Mouse (Mus musculus) cerebellum, postnatal 25 days (tissue): Measurements from ENCODE around the gene Ltv1.
"Not testable (repeated sequence)": the region's sequence is repeated elsewhere in the genome, so short reads cannot be mapped to it uniquely, and the experiment has no call there.

Experiments
- DNase-seq, 2 experiments: peaks; one replicate each; pipeline ENCODE4 v3.0.0; 2021; ENCODE audit warnings: mixed read lengths in 2 of 2

Ltv1 gene

DNA sequence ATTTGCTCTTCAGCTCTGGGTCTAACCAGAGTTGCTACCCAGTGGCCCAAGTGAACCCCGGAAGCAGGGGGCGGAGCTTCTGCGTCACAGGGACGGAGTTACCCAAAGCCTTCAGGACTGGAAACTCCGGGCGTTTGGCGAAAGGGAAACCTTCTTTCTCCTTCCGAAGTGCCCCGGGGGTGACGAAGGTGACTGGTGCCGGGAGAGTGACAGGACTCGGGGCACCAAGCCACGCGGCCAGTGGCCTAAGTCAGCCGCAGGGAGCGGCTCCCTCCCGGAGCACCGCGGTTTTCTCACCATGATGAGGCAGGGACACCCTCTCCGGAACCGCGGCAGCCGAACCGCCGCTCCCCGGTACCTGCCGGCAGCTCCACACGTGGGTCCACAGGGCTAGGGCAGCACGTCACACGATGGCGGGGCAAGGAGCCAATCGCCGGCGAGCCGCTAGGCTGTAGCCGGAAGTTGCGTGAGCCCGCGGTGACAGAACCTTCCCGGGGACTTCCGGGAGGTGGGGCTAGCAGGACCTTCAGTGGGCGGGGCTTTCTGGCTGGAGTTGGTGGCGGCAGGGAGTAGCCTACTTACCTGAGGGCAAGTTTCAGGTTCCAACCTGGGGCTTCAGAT is at the start of gene Ltv1:
Ltv1 (minus strand) TSS at position 438 of the 621 bp plus-strand sequence.
- DNase-seq: peak; percentile 95 to 99

DNA sequence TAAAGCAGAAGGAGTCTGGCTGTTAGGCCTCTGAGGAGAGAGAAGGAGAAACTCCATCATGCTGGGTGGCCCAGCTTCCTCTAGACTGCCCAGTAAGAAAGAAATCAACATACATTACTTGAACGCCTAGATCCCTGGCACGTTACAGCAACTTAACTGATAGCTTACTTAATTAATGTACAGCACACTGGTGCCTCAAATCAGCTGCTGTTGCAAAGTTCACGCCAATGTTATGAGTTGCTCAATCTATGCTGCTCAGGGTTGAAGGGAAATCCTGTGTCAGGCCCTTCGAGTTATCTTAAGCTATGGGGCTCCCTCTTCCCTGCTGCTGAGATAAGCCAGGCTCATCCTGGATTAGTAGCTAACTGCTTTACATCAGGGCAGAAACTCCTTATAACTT is 47.5 kb upstream of the Ltv1 start:
- DNase-seq: no peak

DNA sequence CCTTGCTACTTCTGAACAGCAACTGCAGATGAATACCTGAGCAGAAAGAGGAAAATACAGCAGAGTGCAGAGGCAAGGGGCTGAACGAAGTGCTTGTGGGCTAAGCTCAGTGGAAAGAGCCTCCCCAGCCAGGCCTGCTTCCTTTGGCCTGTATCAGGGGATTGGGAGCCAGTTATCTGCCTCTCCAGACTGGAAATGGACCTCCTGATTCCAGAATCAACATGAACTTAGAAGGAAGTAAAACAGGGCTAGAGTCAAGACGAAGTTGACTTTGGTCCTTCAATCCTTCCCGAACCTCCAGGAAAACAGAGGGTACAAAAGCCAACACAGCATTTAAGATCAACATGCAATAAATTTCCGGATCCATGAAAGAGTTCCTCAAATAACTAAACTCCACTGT is 45.2 kb upstream of the Ltv1 start:
- no peak for DNase-seq

DNA sequence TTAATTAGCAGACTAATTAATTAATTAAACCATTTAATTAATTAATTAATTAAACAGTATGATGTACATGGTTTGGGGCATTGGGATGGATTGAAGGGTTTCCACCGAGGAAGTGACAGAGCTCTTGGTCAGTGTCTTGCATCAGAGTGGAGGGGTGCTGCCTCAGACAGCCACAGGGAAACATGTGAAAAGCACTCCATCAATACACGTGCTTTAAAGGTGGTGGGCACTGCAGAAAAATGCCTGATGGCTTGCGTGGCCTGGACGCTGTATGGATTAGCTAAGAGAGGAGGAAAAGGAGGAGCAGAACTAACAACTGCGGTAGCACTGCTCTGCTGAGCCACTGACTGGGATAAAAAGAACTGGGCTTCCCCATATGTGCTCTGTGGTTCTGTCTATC is 43.9 kb upstream of the Ltv1 start:
- no peak for DNase-seq

GRCm38 (mm10) chr10:13234503-13234902 is 41.5 kb upstream of the Ltv1 start:
- DNase-seq: no peak

GRCm38 (mm10) chr10:13233941-13234340 is 41.0 kb upstream of the Ltv1 start:
- no peak for DNase-seq

GRCm38 (mm10) chr10:13233143-13233622 is 40.2 kb upstream of the Ltv1 start:
- DNase-seq: no peak

DNA sequence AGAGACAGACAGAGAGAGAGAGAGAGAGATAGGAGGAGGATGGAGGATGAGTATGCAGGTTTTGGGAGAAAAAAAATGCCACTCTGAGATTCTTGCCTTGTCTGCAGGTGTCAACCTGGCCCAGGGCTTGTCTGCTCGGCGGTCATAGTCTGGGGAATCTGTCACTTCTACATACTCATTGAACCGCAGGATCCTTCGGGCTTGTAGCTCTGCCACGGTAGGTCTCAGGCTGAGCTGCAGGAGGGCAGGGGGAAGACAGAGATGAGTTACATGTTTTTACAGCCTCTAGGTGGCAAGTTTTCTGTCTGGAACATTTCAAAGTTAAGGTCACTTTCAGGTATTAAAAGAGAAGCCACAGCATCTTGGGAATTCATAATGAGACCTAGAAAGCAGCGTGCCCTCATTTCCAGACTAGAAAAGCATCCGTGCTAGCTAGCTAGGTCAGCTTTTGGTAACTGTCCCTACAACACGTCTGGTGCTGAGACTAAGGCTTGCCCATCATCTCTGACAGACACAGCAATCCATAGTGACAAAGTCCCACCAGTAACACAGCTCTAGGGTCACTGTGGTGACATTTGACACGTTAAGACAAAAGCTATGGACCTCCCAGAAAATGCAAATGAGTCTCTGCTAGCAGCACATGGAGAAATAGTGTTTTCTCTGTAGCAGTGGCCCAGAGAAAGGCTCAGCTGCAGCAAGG is 39.6 kb upstream of the Ltv1 start:
- no peak for DNase-seq

GRCm38 (mm10) chr10:13230716-13231115 is 37.7 kb upstream of the Ltv1 start:
- DNase-seq: no peak

- DNase-seq: no peak
These were observed 32.6 kb upstream of the Ltv1 start for GRCm38 (mm10) chr10:13225377-13226063.

DNA sequence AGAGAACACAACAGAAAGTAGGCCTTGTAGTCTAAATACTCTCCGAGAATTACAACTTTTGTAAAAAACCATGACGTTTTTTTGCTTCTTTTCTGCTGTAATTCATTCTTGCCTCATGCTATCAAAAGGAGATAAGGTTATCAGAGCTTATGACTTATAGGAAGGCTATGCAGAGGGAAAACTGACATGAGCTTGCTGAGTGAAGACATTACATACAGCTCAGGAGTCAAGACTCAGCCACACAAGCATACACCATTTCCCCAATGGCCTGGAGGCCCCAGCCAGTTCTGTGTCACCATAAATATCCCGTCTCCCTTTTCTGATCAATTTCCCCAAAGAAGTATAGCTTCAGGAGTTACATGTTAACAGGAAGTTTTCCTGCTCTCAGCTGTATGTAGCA is 29.2 kb upstream of the Ltv1 start:
- no peak for DNase-seq

- DNase-seq: no peak
These were observed 27.1 kb upstream of the Ltv1 start for GRCm38 (mm10) chr10:13220061-13220460.

DNA sequence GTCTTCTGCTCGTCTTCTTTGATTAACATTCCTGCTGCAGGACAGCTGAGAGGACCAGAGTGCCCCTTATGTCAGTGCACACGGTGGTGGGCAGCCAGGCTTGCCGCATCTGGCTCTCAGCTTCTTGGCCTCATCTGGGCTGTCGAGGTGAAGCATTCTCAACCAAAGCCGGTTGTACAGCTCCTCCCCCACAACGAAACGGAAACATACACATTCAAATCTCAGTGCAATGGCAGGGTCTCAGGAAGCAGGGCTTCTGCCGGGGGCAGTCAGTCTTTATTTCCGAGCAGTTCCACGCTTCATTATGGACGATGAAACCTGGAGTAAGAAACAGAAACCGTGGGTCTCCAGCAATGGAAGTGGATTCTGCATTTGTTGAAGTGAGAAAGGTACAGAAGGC is 21.0 kb upstream of the Ltv1 start:
- DNase-seq: no peak

DNA sequence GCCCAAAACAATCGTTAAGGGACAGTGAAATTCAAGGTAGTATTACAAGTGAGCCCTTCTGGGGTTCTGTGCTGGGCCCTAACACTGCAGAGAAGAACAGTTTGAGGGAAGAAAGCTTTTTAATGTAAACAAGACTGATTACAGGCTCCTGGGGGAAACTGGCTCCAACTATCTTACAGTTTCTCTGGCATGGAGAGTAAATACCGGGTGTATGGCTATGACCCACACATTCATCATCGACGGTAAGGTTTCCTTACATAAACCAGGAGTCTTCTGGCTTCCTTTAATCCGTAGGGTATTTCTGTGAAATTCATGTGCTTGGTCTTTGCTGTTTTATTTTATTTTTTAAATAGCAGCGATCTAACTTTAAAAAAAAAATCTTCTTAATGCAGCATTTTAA is 19.9 kb upstream of the Ltv1 start:
- DNase-seq: no peak

DNA sequence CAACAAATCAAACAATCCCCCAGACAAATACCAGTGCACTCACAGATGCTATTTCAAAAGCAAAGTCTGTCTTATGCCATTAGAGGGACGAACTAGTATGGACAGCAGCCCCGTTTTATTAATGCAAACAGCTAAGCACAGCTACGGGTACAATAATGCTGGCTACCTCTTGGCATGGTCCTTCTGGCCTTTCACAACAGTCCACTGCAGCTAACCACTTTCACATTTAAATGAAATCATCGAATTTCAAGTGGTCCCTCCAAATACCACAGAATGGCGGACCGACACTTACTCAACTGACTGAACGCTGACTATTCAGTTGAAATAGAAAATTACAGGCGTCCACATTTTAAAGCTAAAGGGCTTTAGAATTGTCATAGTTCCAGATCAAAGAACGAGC is 19.4 kb upstream of the Ltv1 start:
- DNase-seq: no peak

DNA sequence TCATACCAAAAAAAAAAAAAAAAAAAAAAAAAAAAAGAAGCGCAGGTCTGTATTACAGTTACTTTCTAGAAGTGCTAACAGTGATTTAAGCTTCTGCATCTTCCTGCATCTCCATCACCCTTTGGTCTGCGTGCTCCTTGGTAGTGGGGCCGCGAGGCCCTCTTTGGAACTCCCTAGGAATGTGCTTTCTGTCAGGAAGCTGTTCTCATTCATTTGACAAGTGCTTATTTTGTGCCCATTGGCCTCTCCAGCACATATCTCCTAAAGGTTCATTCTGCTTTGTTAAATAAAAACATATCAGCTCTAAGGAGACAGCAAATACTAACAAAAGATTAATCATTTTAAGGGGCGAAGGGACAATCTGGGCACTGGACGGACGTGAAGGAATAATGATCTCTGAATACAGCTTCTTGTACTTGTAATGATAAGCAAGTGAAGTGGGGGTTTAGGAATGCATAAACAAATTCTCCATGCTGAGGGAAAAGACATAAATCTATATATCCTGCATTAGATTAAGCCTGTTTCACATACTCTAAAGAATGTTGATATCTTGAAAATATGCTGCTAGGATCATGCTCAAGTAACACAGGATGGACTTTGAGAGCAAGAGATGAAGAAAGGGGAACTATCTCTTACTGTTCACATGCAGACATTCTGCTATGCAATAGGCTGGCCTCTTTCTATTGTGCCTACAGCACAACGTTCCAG is 17.1 kb upstream of the Ltv1 start:
- DNase-seq: no peak

DNA sequence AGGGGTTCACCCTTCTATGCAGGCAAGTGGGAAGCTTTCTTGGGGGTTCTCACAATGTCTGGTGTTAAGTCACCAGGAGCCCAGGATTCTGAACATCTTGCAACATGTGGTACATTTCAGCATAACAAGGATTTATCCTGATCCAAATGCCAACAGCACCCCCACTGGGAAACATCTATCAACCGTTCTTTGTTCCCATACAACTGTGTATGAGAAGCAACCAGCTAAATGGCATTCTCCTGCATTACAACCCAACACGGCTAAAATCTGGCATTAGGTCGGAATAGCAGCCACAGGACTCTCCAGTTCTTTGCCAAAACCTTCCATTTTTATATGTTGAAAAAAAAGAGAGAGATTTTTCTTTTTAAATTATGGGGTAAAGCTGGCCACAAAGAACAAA is 16.5 kb upstream of the Ltv1 start:
- no peak for DNase-seq

DNA sequence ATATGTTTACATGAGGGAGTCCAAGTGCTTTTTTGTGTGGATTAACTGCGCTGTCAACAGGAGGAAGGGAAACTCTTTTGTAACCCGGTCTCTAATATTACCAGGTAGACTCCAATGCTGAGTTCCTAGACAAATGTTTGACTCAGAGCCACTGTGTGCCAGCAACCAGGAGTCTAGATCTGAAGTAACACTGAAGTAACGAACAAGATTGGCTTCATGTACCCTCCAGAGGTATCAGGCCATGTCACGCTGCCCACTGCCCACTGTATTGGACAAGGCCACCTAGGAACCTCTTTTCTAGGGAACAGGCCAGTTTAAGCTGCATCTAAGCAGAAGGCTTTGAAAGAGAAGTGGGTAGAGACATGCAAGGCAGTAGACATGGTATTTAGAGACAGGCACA is 16.1 kb upstream of the Ltv1 start:
- no peak for DNase-seq

GRCm38 (mm10) chr10:13201741-13202293 is 8.8 kb upstream of the Ltv1 start:
- DNase-seq: no peak

DNA sequence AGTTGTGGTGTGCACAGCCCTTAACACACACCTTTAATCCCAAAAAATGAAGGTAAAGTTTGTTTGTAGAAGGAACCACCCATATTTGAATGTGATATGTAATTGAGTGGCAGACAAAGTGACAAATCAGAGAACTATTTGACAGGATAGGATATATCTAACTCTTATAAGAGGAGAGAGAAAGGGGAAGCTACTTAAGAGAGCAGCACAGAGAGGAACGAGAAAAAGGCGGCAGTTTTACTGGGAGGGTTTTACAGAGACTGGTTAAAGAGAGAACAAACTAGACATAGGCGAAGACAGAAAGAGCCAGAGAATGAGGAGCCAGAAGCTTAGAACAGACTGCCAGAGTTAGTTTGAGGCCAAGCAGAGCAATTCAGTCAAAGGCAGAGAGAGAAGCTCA is 7.9 kb upstream of the Ltv1 start:
- no peak for DNase-seq

- no peak for DNase-seq
These were observed 6.3 kb upstream of the Ltv1 start for GRCm38 (mm10) chr10:13199234-13199633.

DNA sequence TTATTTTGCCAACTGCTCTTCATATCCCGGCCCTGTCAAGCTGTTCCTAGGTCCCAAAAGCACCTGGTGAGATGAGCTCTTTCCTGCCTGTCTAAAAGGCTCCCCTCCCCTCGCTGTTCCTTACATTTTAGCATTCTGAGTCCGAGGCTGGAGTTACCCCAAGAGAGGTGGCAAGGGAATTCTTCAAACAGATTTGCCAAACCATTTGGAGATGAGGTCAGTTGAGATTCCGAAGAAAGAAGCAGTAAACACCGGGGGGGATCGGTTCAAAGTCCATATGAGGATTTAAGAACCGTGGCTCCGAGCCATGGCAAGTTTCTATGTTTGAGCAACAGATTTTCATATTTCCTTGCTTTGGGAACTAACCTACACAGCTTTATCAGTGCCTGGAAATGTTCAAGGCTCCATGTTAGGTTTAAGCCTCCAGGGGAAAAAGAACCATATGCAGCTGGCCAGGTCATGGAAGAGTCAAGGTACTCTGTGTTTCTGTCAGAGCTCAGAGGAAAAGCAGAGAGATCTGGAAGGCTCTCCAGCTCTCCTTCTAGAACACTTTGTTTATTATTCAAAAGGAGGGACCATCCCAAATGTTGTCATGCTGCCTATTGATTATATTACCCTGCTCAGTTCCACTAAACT is 4.0 kb upstream of the Ltv1 start:
- no peak for DNase-seq

DNA sequence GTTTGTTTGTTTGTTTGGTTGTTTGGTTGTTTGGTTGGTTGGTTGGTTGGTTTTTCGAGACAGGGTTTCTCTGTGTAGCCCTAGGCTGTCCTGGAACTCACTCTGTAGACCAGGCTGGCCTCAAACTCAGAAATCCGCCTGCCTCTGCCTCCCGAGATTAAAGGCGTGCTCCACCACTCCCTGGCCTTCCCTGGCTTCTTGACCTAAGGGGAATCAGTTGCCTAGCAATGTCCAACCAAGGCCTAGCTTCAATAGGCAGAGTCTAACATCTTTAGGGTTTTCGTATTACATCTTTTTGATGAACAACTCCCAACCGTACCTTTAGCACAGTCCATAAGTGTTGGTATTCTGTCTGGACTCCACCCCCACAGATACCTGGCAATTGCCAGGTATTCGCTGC is 528 bp upstream of the Ltv1 start:
- DNase-seq: not testable (repeated sequence)
